Comparison of ENCODE assay signal across 23 mouse cellular contexts in genomic region chr1:155729113-155729795, GRCm38 (mm10). TPM values are rescaled to one million over a fixed set of nuclear protein-coding genes. Genes with fewer than 3 reads are reported as not detected.
DNase-seq lines count a peak whose midpoint lies in the region; ATAC-seq and TF ChIP-seq lines count a peak whose summit lies in the region.
"Had no signal": no experiment of that assay in that cellular context is flagged by ENCODE, and none has a peak within 500 bp of the region (broad histone marks: within the 10 kb centered on the region; RNA-seq: fewer than 3 reads in every experiment).

No protein-coding gene starts in this region.

- peak overlapping the region; percentile 45 for H3K4me2 ChIP-seq in hindbrain, embryonic 13.5 days
- H3K4me2 ChIP-seq in midbrain, embryonic 13.5 days (replicated peaks) = peak overlapping the region; percentile 40
- peak overlapping the region; percentile 36 for H3K4me2 ChIP-seq in neural tube, embryonic 15.5 days
- no peak overlapping the region for H3K4me2 ChIP-seq in intestine, embryonic 16.5 days (ENCODE audit: low read depth, low read length)
- H3K4me2 ChIP-seq: embryonic facial prominence, embryonic 15.5 days; limb, embryonic 12.5 days; liver, embryonic 13.5 days had no signal

- peak overlapping the region; percentile 10; the same call in 1 of the 2 replicates for H3K4me3 ChIP-seq in testis, adult 2 months (ENCODE audit: control insufficient read depth, low read depth, low read length)
- peak overlapping the region; percentile 21; the same call in 1 of the 2 replicates for H3K4me3 ChIP-seq in hindbrain, embryonic 13.5 days
- H3K4me3 ChIP-seq in midbrain, embryonic 13.5 days (replicated peaks) = peak overlapping the region; percentile 17
- peak overlapping the region; percentile 12; the same call in 1 of the 2 replicates for H3K4me3 ChIP-seq in neural tube, embryonic 15.5 days (replicated peaks)
- no peak overlapping the region for H3K4me3 ChIP-seq in kidney, adult 2 months (ENCODE audit: insufficient read depth, low read depth, low read length)
- no peak overlapping the region for H3K4me3 ChIP-seq in intestine, embryonic 16.5 days (ENCODE audit: low read length)
- H3K4me3 ChIP-seq: embryonic facial prominence, embryonic 15.5 days; layer of hippocampus, adult 2 months; left cerebral cortex, adult 2 months; limb, embryonic 12.5 days; liver, embryonic 13.5 days had no signal

- peak overlapping the region; percentile 31; the same call in 1 of the 2 replicates for H3K9ac ChIP-seq in hindbrain, embryonic 13.5 days
- H3K9ac ChIP-seq in midbrain, embryonic 13.5 days (replicated peaks) = peak overlapping the region; percentile 26; the same call in 1 of the 2 replicates
- no peak overlapping the region for H3K9ac ChIP-seq in neural tube, embryonic 15.5 days (replicated peaks)
- H3K9ac ChIP-seq in intestine, embryonic 16.5 days (ENCODE audit: low read depth, low read length) = no peak overlapping the region
- H3K9ac ChIP-seq: embryonic facial prominence, embryonic 15.5 days; limb, embryonic 12.5 days; liver, embryonic 13.5 days had no signal

- ATAC-seq in hindbrain, embryonic 13.5 days (ENCODE audit: low FRiP score) = peak; percentile 38; the same call in 1 of the 2 replicates
- peak; percentile 71 for ATAC-seq in midbrain, embryonic 13.5 days
- peak; percentile 35; the same call in 1 of the 2 replicates for ATAC-seq in neural tube, embryonic 15.5 days (ENCODE audit: low FRiP score)
- no peak for ATAC-seq in intestine, embryonic 16.5 days

- no peak for TF ChIP-seq CTCF in testis, adult 2 months (IDR thresholded peaks at IDR 0.05; ENCODE audit: control insufficient read depth, insufficient read depth, insufficient replicate concordance, low read depth, low read length)
- no peak for TF ChIP-seq CTCF in kidney, adult 2 months (conservative IDR thresholded peaks at IDR 0.05; ENCODE audit: insufficient read depth, insufficient read length, low read depth, low read length)

- no peak for DNase-seq in testis, postnatal 14 days (ENCODE audit: low spot score)
- DNase-seq in kidney, adult 2 months = no peak
- DNase-seq in adrenal gland, postnatal 25 days = no peak
- DNase-seq: B cell, adult 2 months; cerebellum, adult 9-10 months; gastrocnemius, postnatal 36 days; heart, postnatal 10 days; liver, embryonic 13.5 days; spleen, adult 18-20 months; thymus, postnatal 25 days had no signal

- H3K27ac ChIP-seq in testis, adult 2 months (ENCODE audit: control insufficient read depth, insufficient read depth, low read depth, low read length) = no peak overlapping the region
- H3K27ac ChIP-seq in hindbrain, embryonic 13.5 days = no peak overlapping the region
- H3K27ac ChIP-seq in midbrain, embryonic 13.5 days = no peak overlapping the region
- no peak overlapping the region for H3K27ac ChIP-seq in neural tube, embryonic 15.5 days (replicated peaks)
- no peak overlapping the region for H3K27ac ChIP-seq in kidney, adult 2 months (ENCODE audit: insufficient read depth, low read depth, low read length)
- no peak overlapping the region for H3K27ac ChIP-seq in intestine, embryonic 16.5 days (ENCODE audit: low read length)
- H3K27ac ChIP-seq: embryonic facial prominence, embryonic 15.5 days; kidney, postnatal 0 days; layer of hippocampus, adult 2 months; left cerebral cortex, adult 2 months; limb, embryonic 12.5 days; liver, embryonic 13.5 days had no signal

- H3K4me1 ChIP-seq in testis, adult 2 months (ENCODE audit: control insufficient read depth, insufficient read depth, low read length) = peaks cover 6% of the 10 kb centered on the region
- H3K4me1 ChIP-seq in hindbrain, embryonic 13.5 days (replicated peaks) = peaks cover 12% of the 10 kb centered on the region
- peaks cover 10% of the 10 kb centered on the region for H3K4me1 ChIP-seq in midbrain, embryonic 13.5 days (replicated peaks)
- H3K4me1 ChIP-seq in neural tube, embryonic 15.5 days = peaks cover 7% of the 10 kb centered on the region
- H3K4me1 ChIP-seq in kidney, adult 2 months (ENCODE audit: control insufficient read depth, insufficient read depth, low read length) = no peaks in the 10 kb centered on the region
- no peaks in the 10 kb centered on the region for H3K4me1 ChIP-seq in intestine, embryonic 16.5 days (ENCODE audit: control insufficient read depth, insufficient read depth, low read length)
- H3K4me1 ChIP-seq: embryonic facial prominence, embryonic 15.5 days; limb, embryonic 12.5 days; liver, embryonic 13.5 days had no signal

- no peaks in the 10 kb centered on the region for H3K36me3 ChIP-seq in testis, adult 2 months (ENCODE audit: control insufficient read depth, insufficient read depth, low read length)
- no peaks in the 10 kb centered on the region for H3K36me3 ChIP-seq in hindbrain, embryonic 13.5 days
- no peaks in the 10 kb centered on the region for H3K36me3 ChIP-seq in midbrain, embryonic 13.5 days
- no peaks in the 10 kb centered on the region for H3K36me3 ChIP-seq in neural tube, embryonic 15.5 days
- no peaks in the 10 kb centered on the region for H3K36me3 ChIP-seq in kidney, adult 2 months (ENCODE audit: control insufficient read depth, insufficient read depth, low read length)
- no peaks in the 10 kb centered on the region for H3K36me3 ChIP-seq in intestine, embryonic 16.5 days (ENCODE audit: control insufficient read depth, insufficient read depth, low read length)
- H3K36me3 ChIP-seq: embryonic facial prominence, embryonic 15.5 days; limb, embryonic 12.5 days; liver, embryonic 13.5 days had no signal

- no peaks in the 10 kb centered on the region for H3K27me3 ChIP-seq in testis, adult 2 months (ENCODE audit: control insufficient read depth, insufficient read depth, low read length)
- H3K27me3 ChIP-seq in hindbrain, embryonic 13.5 days = peaks cover 98% of the 10 kb centered on the region
- H3K27me3 ChIP-seq in midbrain, embryonic 13.5 days = peaks cover 98% of the 10 kb centered on the region
- H3K27me3 ChIP-seq in neural tube, embryonic 15.5 days (replicated peaks) = peaks cover 79% of the 10 kb centered on the region
- H3K27me3 ChIP-seq in kidney, adult 2 months (replicated peaks; ENCODE audit: control insufficient read depth, insufficient read depth, low read length) = peaks cover 9% of the 10 kb centered on the region
- H3K27me3 ChIP-seq in intestine, embryonic 16.5 days (replicated peaks; ENCODE audit: control insufficient read depth, insufficient read depth, low read length) = peaks cover 50% of the 10 kb centered on the region

- no peak for TF ChIP-seq POLR2A in testis, adult 2 months (IDR thresholded peaks at IDR 0.05; ENCODE audit: control insufficient read depth, low read depth, low read length)
- TF ChIP-seq POLR2A in kidney, adult 2 months (IDR thresholded peaks at IDR 0.05; ENCODE audit: low read depth, low read length) = no peak

- under 1% methylated on average over 23 of the region's 23 CpGs for WGBS in hindbrain, embryonic 13.5 days
- WGBS in midbrain, embryonic 13.5 days = under 1% methylated on average over 23 of the region's 23 CpGs
- 1% methylated on average over 23 of the region's 23 CpGs for WGBS in neural tube, embryonic 15.5 days
- 4% methylated on average over 23 of the region's 23 CpGs for WGBS in kidney, adult 2 months
- 3% methylated on average over 23 of the region's 23 CpGs for WGBS in intestine, embryonic 16.5 days

- H3K9me3 ChIP-seq in hindbrain, embryonic 13.5 days = no peaks in the 10 kb centered on the region
- H3K9me3 ChIP-seq in midbrain, embryonic 13.5 days = no peaks in the 10 kb centered on the region; the same call in 1 of the 2 replicates
- H3K9me3 ChIP-seq in neural tube, embryonic 15.5 days (replicated peaks) = no peaks in the 10 kb centered on the region
- H3K9me3 ChIP-seq in intestine, embryonic 16.5 days (ENCODE audit: control insufficient read depth, low read length) = peaks cover 2% of the 10 kb centered on the region; the same call in 1 of the 2 replicates
- H3K9me3 ChIP-seq: embryonic facial prominence, embryonic 15.5 days; liver, embryonic 13.5 days had no signal

RNA-seq across cellular contexts. Expression of gene Lhx4, which starts 22.2 kb away (rescaled TPM):
- polyA plus RNA-seq in testis, adult 2 months (2012; rRNA removed) = 0.07 and 0.16 TPM in 2 replicates
- 6.4 and 9.3 TPM in 2 replicates for polyA plus RNA-seq in hindbrain, embryonic 13.5 days (2015; fragmentation: Nextera tagmentation; extraction: Ambion mirVana)
- 3.0 and 4.3 TPM in 2 replicates for polyA plus RNA-seq in midbrain, embryonic 13.5 days (2015; fragmentation: Nextera tagmentation; extraction: Ambion mirVana)
- polyA plus RNA-seq in neural tube, embryonic 15.5 days (2015; fragmentation: Nextera tagmentation; extraction: Ambion mirVana) = 3.5 and 5.0 TPM in 2 replicates
- polyA plus RNA-seq in kidney, adult 2 months (2012; rRNA removed) = not detected in 2 replicates
- polyA plus RNA-seq in intestine, embryonic 16.5 days (2015; fragmentation: Nextera tagmentation; extraction: Ambion mirVana) = 0.10 TPM in 1 of 2 replicates, not detected in the other
- total RNA-seq in adrenal gland, postnatal 25 days (2021) = 0.06 TPM in 1 of 2 replicates, not detected in the other
- total RNA-seq: gastrocnemius, postnatal 36 days; heart, postnatal 10 days; layer of hippocampus, adult 2 months; left cerebral cortex, adult 2 months had no signal
- polyA plus RNA-seq: embryonic facial prominence, embryonic 15.5 days; frontal cortex, adult 2 months; kidney, postnatal 0 days; limb, embryonic 12.5 days; liver, embryonic 13.5 days; lung, embryonic 16.5 days; stomach, embryonic 16.5 days had no signal

Comparison
In these comparisons a context has a peak if more than half of its experiments do, and no peak if none do; other contexts are left out.
1. H3K4me3 ChIP-seq: peak in testis, adult 2 months (single experiment), hindbrain, embryonic 13.5 days (single experiment), midbrain, embryonic 13.5 days (single experiment) and neural tube, embryonic 15.5 days (single experiment); none in kidney, adult 2 months (single experiment) and intestine, embryonic 16.5 days (single experiment).
2. H3K9ac ChIP-seq: peak in hindbrain, embryonic 13.5 days (single experiment) and midbrain, embryonic 13.5 days (single experiment); none in neural tube, embryonic 15.5 days (single experiment) and intestine, embryonic 16.5 days (single experiment).